Mouse (Mus musculus) stomach, postnatal 0 days (tissue): ENCODE measurements around the gene Sphk2.

Experiments
- CTCF ChIP-seq: IDR thresholded peaks from 2 replicates; pipeline ENCODE4 v1.5.1; 2016; ENCODE audit warnings: antibody characterized with exemption, low read depth, mild to moderate bottlenecking, moderate library complexity
- EP300 ChIP-seq: optimal IDR thresholded peaks from 2 replicates; pipeline ENCODE3; 2016; ENCODE audit warnings: antibody characterized with exemption

GRCm38 (mm10) chr7:45739162-45739763 is 21.5 kb upstream of the Sphk2 start:
- peak; percentile 94 for TF ChIP-seq CTCF
- TF ChIP-seq EP300, result no peak
